Mouse (Mus musculus): ENCODE data around the gene Dgcr6.
"Not testable (repeated sequence)": the region's sequence is repeated elsewhere in the genome, so short reads cannot be mapped to it uniquely, and the experiment has no call there.

GRCm38 (mm10) chr16:18016482-18016881 lies 36.2 kb upstream of the Dgcr6 start:
- not testable (repeated sequence) for TF ChIP-seq CTCF (IDR thresholded peaks at IDR 0.05; ENCODE audit: borderline replicate concordance, extremely low read depth, insufficient read depth, insufficient read length); POLR2A (IDR thresholded peaks at IDR 0.05; ENCODE audit: borderline replicate concordance, extremely low read depth, insufficient read depth, insufficient read length, poor library complexity, severe bottlenecking)
